Comparison of ENCODE assay signal across 9 mouse cellular contexts in genomic region chr17:93200386-93201264, GRCm38 (mm10). TPM values are rescaled to one million over a fixed set of nuclear protein-coding genes. Genes with fewer than 3 reads are reported as not detected.
DNase-seq lines count a peak whose midpoint lies in the region; ATAC-seq and TF ChIP-seq lines count a peak whose summit lies in the region.
"Had no signal": no experiment of that assay in that cellular context is flagged by ENCODE, and none has a peak within 500 bp of the region (broad histone marks: within the 10 kb centered on the region; RNA-seq: fewer than 3 reads in every experiment).

No protein-coding gene starts in this region.

- H3K9me3 ChIP-seq in embryonic facial prominence, embryonic 13.5 days, result no peaks in the 10 kb centered on the region
- no peaks in the 10 kb centered on the region for H3K9me3 ChIP-seq in hindbrain, postnatal 0 days (ENCODE audit: low read length)
- no peaks in the 10 kb centered on the region for H3K9me3 ChIP-seq in neural tube, embryonic 13.5 days
- H3K9me3 ChIP-seq: liver, embryonic 13.5 days had no signal

- WGBS in embryonic facial prominence, embryonic 13.5 days, result 2% methylated on average over 29 of the region's 29 CpGs
- 1% methylated on average over 29 of the region's 29 CpGs for WGBS in hindbrain, postnatal 0 days
- 1% methylated on average over 29 of the region's 29 CpGs for WGBS in neural tube, embryonic 13.5 days

- ATAC-seq in embryonic facial prominence, embryonic 13.5 days (ENCODE audit: insufficient number of reproducible peaks, insufficient read depth, low FRiP score, low TSS enrichment, low read depth), result no peak
- ATAC-seq in hindbrain, postnatal 0 days, result peak; percentile 25; the same call in 1 of the 2 replicates
- 0 out of 2 replicates have a peak, but pooled peaks have one; percentile 37 for ATAC-seq in neural tube, embryonic 13.5 days (ENCODE audit: low read depth)

- TF ChIP-seq CTCF in hindbrain, postnatal 0 days (IDR thresholded peaks at IDR 0.05; ENCODE audit: low read depth), result no peak

- no peak overlapping the region for H3K27ac ChIP-seq in embryonic facial prominence, embryonic 13.5 days
- H3K27ac ChIP-seq in hindbrain, postnatal 0 days, result peak overlapping the region; percentile 75
- peak overlapping the region; percentile 91 for H3K27ac ChIP-seq in neural tube, embryonic 13.5 days (replicated peaks)
- H3K27ac ChIP-seq: liver, embryonic 13.5 days had no signal

- H3K4me3 ChIP-seq in embryonic facial prominence, embryonic 13.5 days, result peak overlapping the region; percentile 44
- H3K4me3 ChIP-seq in hindbrain, postnatal 0 days (ENCODE audit: low read length), result peak overlapping the region; percentile 47
- peak overlapping the region; percentile 50 for H3K4me3 ChIP-seq in neural tube, embryonic 13.5 days
- H3K4me3 ChIP-seq: liver, embryonic 13.5 days had no signal

- peaks cover 35% of the 10 kb centered on the region for H3K4me1 ChIP-seq in embryonic facial prominence, embryonic 13.5 days
- H3K4me1 ChIP-seq in hindbrain, postnatal 0 days (ENCODE audit: insufficient read depth, low read length), result peaks cover 7% of the 10 kb centered on the region; the same call in 1 of the 2 replicates
- H3K4me1 ChIP-seq in neural tube, embryonic 13.5 days (replicated peaks), result peaks cover 63% of the 10 kb centered on the region
- H3K4me1 ChIP-seq: liver, embryonic 13.5 days had no signal

- DNase-seq in left cerebral cortex, postnatal 36 days (ENCODE audit: low spot score in 2 of 2), result peak; percentile 9 to 29
- no peak for DNase-seq in left cerebral cortex, adult 18-20 months (ENCODE audit: low spot score in 2 of 2)
- DNase-seq in hindbrain, postnatal 0 days (ENCODE audit: low spot score), result peak; percentile 49
- no peak for DNase-seq in layer of hippocampus, postnatal 25 days (ENCODE audit: extremely low spot score in 1 of 2, low spot score in 1 of 2)
- no peak for DNase-seq in adrenal gland, postnatal 25 days
- no peak for DNase-seq in urinary bladder, adult 2 months (ENCODE audit: low spot score)
- DNase-seq: liver, embryonic 13.5 days had no signal

- peak overlapping the region; percentile 67 for H3K4me2 ChIP-seq in embryonic facial prominence, embryonic 13.5 days
- peak overlapping the region; percentile 69 for H3K4me2 ChIP-seq in hindbrain, postnatal 0 days (ENCODE audit: low read depth, low read length)
- H3K4me2 ChIP-seq in neural tube, embryonic 13.5 days, result peak overlapping the region; percentile 64
- H3K4me2 ChIP-seq: liver, embryonic 13.5 days had no signal

- peaks cover 85% of the 10 kb centered on the region for H3K27me3 ChIP-seq in embryonic facial prominence, embryonic 13.5 days
- peaks cover 14% of the 10 kb centered on the region for H3K27me3 ChIP-seq in hindbrain, postnatal 0 days (ENCODE audit: insufficient read depth, low read length)
- H3K27me3 ChIP-seq in neural tube, embryonic 13.5 days, result peaks cover 87% of the 10 kb centered on the region

- intact Hi-C loops in left cerebral cortex, postnatal 36 days (cut with DNase I), result no loop called here

- no peaks in the 10 kb centered on the region for H3K36me3 ChIP-seq in embryonic facial prominence, embryonic 13.5 days
- H3K36me3 ChIP-seq in hindbrain, postnatal 0 days (ENCODE audit: insufficient read depth, low read length), result no peaks in the 10 kb centered on the region
- no peaks in the 10 kb centered on the region for H3K36me3 ChIP-seq in neural tube, embryonic 13.5 days
- H3K36me3 ChIP-seq: liver, embryonic 13.5 days had no signal

- 0 out of 2 replicates have a peak overlapping the region, but pooled peaks have one; percentile 27 for H3K9ac ChIP-seq in embryonic facial prominence, embryonic 13.5 days
- peak overlapping the region; percentile 56 for H3K9ac ChIP-seq in hindbrain, postnatal 0 days (replicated peaks; ENCODE audit: low read length)
- H3K9ac ChIP-seq in neural tube, embryonic 13.5 days, result peak overlapping the region; percentile 77
- H3K9ac ChIP-seq: liver, embryonic 13.5 days had no signal

RNA-seq across cellular contexts. Expression of gene Adcyap1, which starts 1.8 kb away (rescaled TPM):
- total RNA-seq in left cerebral cortex, postnatal 36 days (2021), result 10 to 100 TPM; 32.7 to 44.1 TPM
- 10 to 100 TPM; 37.4 to 39.7 TPM for total RNA-seq in left cerebral cortex, adult 18-20 months (2021)
- polyA plus RNA-seq in embryonic facial prominence, embryonic 13.5 days (2015; fragmentation: Nextera tagmentation; extraction: Ambion mirVana), result 1.00 and 2.0 TPM in 2 replicates
- 21.2 and 29.1 TPM in 2 replicates for total RNA-seq in hindbrain, postnatal 0 days (2014; rRNA removed)
- polyA plus RNA-seq in hindbrain, postnatal 0 days (2015; fragmentation: Nextera tagmentation; extraction: Ambion mirVana), result 34.8 and 36.4 TPM in 2 replicates
- 26.7 and 32.0 TPM in 2 replicates for polyA plus RNA-seq in neural tube, embryonic 13.5 days (2015; fragmentation: Nextera tagmentation; extraction: Ambion mirVana)
- 10 to 100 TPM in 1 of 2 experiments, 1 to 10 TPM in 1; 8.0 to 12.2 TPM for total RNA-seq in layer of hippocampus, postnatal 25 days (2021)
- not detected in 2 replicates for total RNA-seq in adrenal gland, postnatal 25 days (2021)
- not detected in 2 replicates for polyA plus RNA-seq in urinary bladder, adult 2 months (2012; rRNA removed)

Comparison
In these comparisons a context has a peak if more than half of its experiments do, and no peak if none do; other contexts are left out.
1. DNase-seq: peak in left cerebral cortex, postnatal 36 days (2 of 2) and hindbrain, postnatal 0 days (single experiment); none in left cerebral cortex, adult 18-20 months (0 of 2), layer of hippocampus, postnatal 25 days (0 of 2), adrenal gland, postnatal 25 days (single experiment) and urinary bladder, adult 2 months (single experiment).
2. H3K9ac ChIP-seq: peak in every context shown above with its lines; median percentile 77 in neural tube, embryonic 13.5 days; 56 in hindbrain, postnatal 0 days; 27 in embryonic facial prominence, embryonic 13.5 days.
3. Peak in every context shown above with its lines, with median percentiles within 50 percentile points of each other: H3K4me2 ChIP-seq and H3K4me3 ChIP-seq.